Mouse (Mus musculus) olfactory bulb, adult 2 months (tissue): ENCODE measurements at regions not wholly inside any gene's neighbourhood (a gene's known extent, or its start where the extent isn't known, plus 50 kb on each side); places are given as distances from the start of the nearest gene placed in this dataset.

Experiments
- H3K27ac ChIP-seq: fragments of 200-500 bp; 2 replicates; pipeline ENCODE4 v1.5.1; 2012; ENCODE audit warnings: low read depth, low read length; ENCODE audit not compliant: insufficient read depth
- H3K4me1 ChIP-seq: fragments of 200-500 bp; 2 replicates; pipeline ENCODE4 v1.6.1; 2012; ENCODE audit warnings: low read length; ENCODE audit not compliant: control insufficient read depth, insufficient read depth
- H3K4me3 ChIP-seq: fragments of 200-500 bp; 2 replicates; pipeline ENCODE4 v1.5.1; 2012; ENCODE audit warnings: mild to moderate bottlenecking, low read depth, low read length, moderate library complexity; ENCODE audit not compliant: insufficient read depth
- CTCF ChIP-seq: fragments of 200-500 bp; IDR thresholded peaks from 2 replicates; pipeline ENCODE4 v1.5.1; 2012; ENCODE audit warnings: low read depth, mild to moderate bottlenecking, low read length, moderate library complexity; ENCODE audit not compliant: insufficient read depth
- POLR2A ChIP-seq: fragments of 200-500 bp; IDR thresholded peaks from 2 replicates; pipeline ENCODE4 v1.6.1; 2012; ENCODE audit warnings: mild to moderate bottlenecking, low read depth, low read length, moderate library complexity; ENCODE audit not compliant: insufficient read depth
- WGBS: fragments of 180-500 bp; shearing (Covaris S2); methylation state at CpG from one replicate; pipeline ENCODE4 v1.1.7; 2018; 5-methylcytosine and 5-hydroxymethylcytosine counted together

- 90% methylated on average over 9 of the region's 9 CpGs for WGBS
Observed at GRCm38 (mm10) chr2:21067292-21067850, 98.7 kb upstream of the Arhgap21 start.

GRCm38 (mm10) chr2:21060347-21060650 is 91.6 kb upstream of the Arhgap21 start:
- 43% methylated on average over 2 of the region's 2 CpGs for WGBS
- no peaks in the 10 kb centered on the region; the same call in 1 of the 2 replicates for H3K4me1 ChIP-seq
- H3K4me3 ChIP-seq = no peak overlapping the region
- peak overlapping the region; percentile 45; the same call in 1 of the 2 replicates for H3K27ac ChIP-seq
- no peak for TF ChIP-seq POLR2A

More at GRCm38 (mm10) chr2:21067292-21067850, 98.7 kb upstream of the Arhgap21 start:
- Histone ChIP-seq H3K4me1 (no peaks in the 10 kb centered on the region), H3K4me3 (no peak overlapping the region), H3K27ac (no peak overlapping the region)
- no peak for TF ChIP-seq POLR2A
- no peak for TF ChIP-seq CTCF

GRCm38 (mm10) chr2:21059618-21060346 is 91.1 kb upstream of the Arhgap21 start:
- Histone ChIP-seq H3K27ac (peak overlapping the region; percentile 45; the same call in 1 of the 2 replicates), H3K4me3 (no peak overlapping the region), H3K4me1 (no peaks in the 10 kb centered on the region; the same call in 1 of the 2 replicates)
- 28% methylated on average over 3 of the region's 3 CpGs for WGBS
- TF ChIP-seq CTCF = no peak
- TF ChIP-seq POLR2A = no peak

- Histone ChIP-seq H3K4me1 (no peaks in the 10 kb centered on the region; the same call in none of the 2 replicates), H3K4me3 (no peak overlapping the region), H3K27ac (no peak overlapping the region)
- WGBS = 74% methylated on average over 3 of the region's 3 CpGs
- no peak for TF ChIP-seq POLR2A
- TF ChIP-seq CTCF = no peak
Observed at GRCm38 (mm10) chr2:21058940-21059339, 90.3 kb upstream of the Arhgap21 start.

GRCm38 (mm10) chr2:21056450-21057210 is 87.9 kb upstream of the Arhgap21 start:
- 54% methylated on average over 5 of the region's 5 CpGs for WGBS
- Histone ChIP-seq H3K4me1 (no peaks in the 10 kb centered on the region; the same call in none of the 2 replicates), H3K4me3 (no peak overlapping the region), H3K27ac (no peak overlapping the region)
- TF ChIP-seq CTCF (no peak), POLR2A (no peak)

GRCm38 (mm10) chr2:21055416-21055815 is 86.7 kb upstream of the Arhgap21 start:
- no peaks in the 10 kb centered on the region; the same call in none of the 2 replicates for H3K4me1 ChIP-seq
- H3K4me3 ChIP-seq = no peak overlapping the region
- WGBS = 93% methylated on average over 3 of the region's 3 CpGs
- no peak overlapping the region for H3K27ac ChIP-seq
- TF ChIP-seq CTCF (no peak), POLR2A (no peak)

GRCm38 (mm10) chr2:21054325-21055082 is 85.8 kb upstream of the Arhgap21 start:
- H3K27ac ChIP-seq = peak overlapping the region; percentile 41; the same call in 1 of the 2 replicates
- H3K4me1 ChIP-seq = no peaks in the 10 kb centered on the region; the same call in 1 of the 2 replicates
- TF ChIP-seq CTCF = no peak
- no peak for TF ChIP-seq POLR2A
- no peak overlapping the region for H3K4me3 ChIP-seq
- 35% methylated on average over 6 of the region's 6 CpGs for WGBS

GRCm38 (mm10) chr2:21053596-21053995 is 84.9 kb upstream of the Arhgap21 start:
- no peak for TF ChIP-seq CTCF
- no peak for TF ChIP-seq POLR2A
- peak overlapping the region; percentile 41; the same call in 1 of the 2 replicates for H3K27ac ChIP-seq
- no peak overlapping the region for H3K4me3 ChIP-seq
- H3K4me1 ChIP-seq = no peaks in the 10 kb centered on the region; the same call in 1 of the 2 replicates
- 65% methylated on average over 5 of the region's 5 CpGs for WGBS

- Histone ChIP-seq H3K27ac (no peak overlapping the region), H3K4me3 (no peak overlapping the region), H3K4me1 (peaks cover 2% of the 10 kb centered on the region; the same call in 1 of the 2 replicates)
- 84% methylated on average over 5 of the region's 5 CpGs for WGBS
- TF ChIP-seq CTCF (no peak), POLR2A (no peak)
Observed at GRCm38 (mm10) chr2:21048996-21049395, 80.3 kb upstream of the Arhgap21 start.
